Mouse (Mus musculus): ENCODE results near the gene Vta1. TPM values are rescaled to one million over a fixed set of nuclear protein-coding genes. Genes with fewer than 3 reads are reported as not detected.

Vta1 gene
- polyA plus RNA-seq (2017; shearing (Covaris generic)), result 100 to 1,000 TPM in 1 of 2 experiments, 10 to 100 TPM in 1; 96.8 to 119 TPM

GRCm38 (mm10) chr10:14705072-14706066 lies at the start of gene Vta1, which contains the start of gene Nmbr:
Vta1 (minus strand) TSS chr10:14705560.
Nmbr (plus strand) TSS chr10:14705591.

GRCm38 (mm10) chr10:14718114-14718513 lies 12.8 kb upstream of the Vta1 start, which contains the start of gene Gje1:
Gje1 (minus strand) TSS chr10:14718214.

Other genes starting within 250 kb of the Vta1 start
- gene Adgrg6, start 159.9 kb downstream of the Vta1 start, polyA plus RNA-seq (2017; shearing (Covaris generic)), result under 1 TPM; 0.06 to 0.38 TPM
- not detected for gene Nmbr, start within 50 bp of the Vta1 start, polyA plus RNA-seq (2017; shearing (Covaris generic))
- not detected for gene Gje1, start 12.7 kb upstream of the Vta1 start, polyA plus RNA-seq (2017; shearing (Covaris generic))